Mouse (Mus musculus) retina, postnatal 7 days (tissue): ENCODE measurements around the gene Zfp712.

ENCODE experiments used
- DNase-seq: peaks from one replicate; pipeline ENCODE4 v3.0.0-alpha.2; 2012; ENCODE audit warnings: low read depth, low spot score

Zfp712 gene

GRCm38 (mm10) chr13:67060786-67061358 is at the start of gene Zfp712:
Gene Zfp712 (minus strand): TSS chr13:67061170.
- peak; percentile 82 for DNase-seq

GRCm38 (mm10) chr13:67108821-67109206 is 47.8 kb upstream of the Zfp712 start:
- DNase-seq: no peak

DNA sequence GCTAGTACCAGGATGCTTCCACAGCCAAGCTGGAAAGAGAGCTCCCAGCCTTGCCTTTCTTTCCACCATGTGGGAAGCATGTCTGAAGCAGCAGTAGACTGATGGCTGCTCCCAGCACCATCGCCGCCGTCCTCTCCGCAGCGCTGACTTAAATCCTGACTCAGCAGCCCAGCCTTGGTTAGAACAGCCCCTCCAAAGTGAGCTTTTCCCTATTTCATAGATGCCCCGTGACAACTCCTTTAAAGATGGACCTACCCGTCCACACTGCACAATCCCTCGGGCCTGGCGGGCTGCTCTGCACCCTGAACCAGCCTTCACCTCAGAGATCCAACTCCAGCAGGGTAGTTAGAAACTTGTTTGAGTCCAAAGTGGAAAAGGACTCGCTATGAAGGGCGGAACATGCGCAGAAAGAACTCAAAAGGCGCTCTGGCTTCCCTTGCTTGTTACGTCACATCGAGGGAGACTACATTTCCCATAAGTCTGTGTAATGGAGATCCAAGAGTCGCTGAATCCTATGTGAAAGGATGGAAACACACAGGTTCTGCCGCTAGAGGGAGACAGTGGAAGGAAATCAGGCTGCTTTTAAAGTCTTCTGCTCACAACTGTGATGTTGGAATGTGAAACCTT is 47.3 kb upstream of the Zfp712 start, which contains the start of gene Gm28557:
Gene Gm28557, minus strand, starts transcription at position 411 of the 627 bp plus-strand sequence.
- DNase-seq: peak; percentile 95

- no peak for DNase-seq
Observed at GRCm38 (mm10) chr13:67107681-67108080, 46.7 kb upstream of the Zfp712 start.

- DNase-seq: no peak
Observed at GRCm38 (mm10) chr13:67097876-67098275, 36.9 kb upstream of the Zfp712 start, which contains the start of gene Zfp708. Gene Zfp708 (minus strand): TSS chr13:67097976.

- no peak for DNase-seq
Observed at GRCm38 (mm10) chr13:67090154-67090553, 29.2 kb upstream of the Zfp712 start.

GRCm38 (mm10) chr13:67081946-67082345 is 21.0 kb upstream of the Zfp712 start:
- DNase-seq: no peak

DNA sequence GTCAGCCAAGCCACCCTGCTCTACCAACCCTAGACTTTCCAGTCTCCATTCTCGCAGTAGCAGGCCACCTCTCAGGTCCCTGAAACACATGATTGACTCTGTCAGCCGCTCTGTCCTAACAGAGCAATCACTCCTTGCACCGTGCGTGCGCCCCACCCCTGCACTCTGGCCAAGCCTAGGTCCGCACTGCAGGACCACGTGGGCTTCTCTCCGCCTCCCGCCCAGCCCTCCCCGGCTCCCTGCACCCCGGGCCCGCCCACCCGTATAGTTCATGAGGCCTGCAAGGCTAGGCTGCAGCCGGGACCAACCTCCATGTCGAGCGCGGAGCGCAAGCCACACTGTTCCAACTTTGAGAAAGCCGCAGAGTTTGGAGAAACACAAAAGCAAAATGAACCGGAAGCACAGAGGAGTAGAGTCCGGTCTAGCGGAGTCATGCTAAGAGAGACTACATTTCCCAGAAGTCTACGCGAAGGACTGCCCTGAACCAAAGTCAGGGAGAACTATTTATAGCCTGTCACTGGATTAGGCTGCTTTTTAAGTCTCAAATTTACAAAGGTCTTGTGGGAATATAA is 20.3 kb upstream of the Zfp712 start:
- DNase-seq: peak; percentile 54

DNA sequence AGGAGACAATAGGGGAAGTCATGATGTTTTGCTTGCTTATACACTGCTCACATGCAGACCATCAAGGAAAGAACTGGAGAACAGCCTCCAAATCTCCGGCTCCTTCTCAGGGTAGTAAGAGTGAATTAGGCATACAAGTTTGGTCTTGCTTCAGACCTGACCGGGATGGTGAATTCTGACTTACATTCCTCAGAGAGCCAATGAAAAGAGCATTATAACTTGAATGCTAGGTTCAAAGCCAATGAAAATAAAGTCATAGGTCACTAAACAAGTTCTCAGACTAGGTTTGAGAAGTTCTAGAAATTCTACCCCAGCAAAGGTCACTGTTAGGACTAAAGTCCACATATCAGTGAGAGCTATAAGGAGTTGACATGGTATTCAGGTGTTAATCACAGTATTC is 16.3 kb upstream of the Zfp712 start:
- DNase-seq: no peak

GRCm38 (mm10) chr13:67072786-67073185 is 11.8 kb upstream of the Zfp712 start:
- no peak for DNase-seq

DNA sequence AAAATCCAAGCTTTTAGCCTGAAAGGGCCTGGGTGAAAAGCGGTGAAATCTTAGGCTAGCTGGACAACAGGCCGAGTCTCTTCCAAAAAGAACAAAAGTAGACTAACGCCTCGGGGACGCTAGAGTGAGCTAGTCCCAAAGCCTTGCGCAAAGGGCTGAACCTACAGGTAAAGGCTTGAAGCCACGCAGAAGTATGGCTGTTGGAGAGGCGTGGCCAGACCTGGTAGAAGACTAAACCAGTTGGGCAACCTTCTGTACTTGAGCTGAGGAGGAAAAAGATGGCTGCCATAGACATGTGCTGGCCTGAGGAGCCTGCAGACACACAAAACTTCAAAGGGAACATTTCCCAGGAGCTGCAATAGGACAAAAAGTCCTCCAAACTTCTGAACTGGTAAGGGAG is 4.4 kb upstream of the Zfp712 start:
- DNase-seq: no peak

- DNase-seq: no peak
Observed at GRCm38 (mm10) chr13:67062427-67062826, 1.5 kb upstream of the Zfp712 start.

GRCm38 (mm10) chr13:67060161-67060785 is 697 bp downstream of the Zfp712 start:
- DNase-seq: no peak
